Mouse (Mus musculus): ENCODE measurements around the gene Crybg1.

- TF ChIP-seq CTCF (IDR thresholded peaks at IDR 0.05; ENCODE audit: control insufficient read depth, insufficient read depth, low read length) (no peak), POLR2A (IDR thresholded peaks at IDR 0.05; ENCODE audit: borderline replicate concordance, control insufficient read depth, low read depth, low read length) (no peak)
Measured at GRCm38 (mm10) chr10:44078799-44079521, 69.7 kb downstream of the Crybg1 start.
